Mouse (Mus musculus) heart, postnatal 4 days (tissue): ENCODE results near the gene Rrm2. TPM values are rescaled to one million over a fixed set of nuclear protein-coding genes. Genes with fewer than 3 reads are reported as not detected.
A peak's percentile ranks its signal among the peaks of the same experiment; 100 is the strongest.
"Not testable (repeated sequence)": the region's sequence is repeated elsewhere in the genome, so short reads cannot be mapped to it uniquely, and the experiment has no call there.

Source experiments
- DNase-seq: peaks from one replicate; pipeline ENCODE4 v3.0.0; 2021
- total RNA-seq, 2 experiments: library from RNA; stranded (reverse); gene quantifications; 2 replicates each; pipeline ENCODE4 v1.2.3; 2021

The Rrm2 gene
- 100 to 1,000 TPM; 166 to 174 TPM for total RNA-seq

DNA sequence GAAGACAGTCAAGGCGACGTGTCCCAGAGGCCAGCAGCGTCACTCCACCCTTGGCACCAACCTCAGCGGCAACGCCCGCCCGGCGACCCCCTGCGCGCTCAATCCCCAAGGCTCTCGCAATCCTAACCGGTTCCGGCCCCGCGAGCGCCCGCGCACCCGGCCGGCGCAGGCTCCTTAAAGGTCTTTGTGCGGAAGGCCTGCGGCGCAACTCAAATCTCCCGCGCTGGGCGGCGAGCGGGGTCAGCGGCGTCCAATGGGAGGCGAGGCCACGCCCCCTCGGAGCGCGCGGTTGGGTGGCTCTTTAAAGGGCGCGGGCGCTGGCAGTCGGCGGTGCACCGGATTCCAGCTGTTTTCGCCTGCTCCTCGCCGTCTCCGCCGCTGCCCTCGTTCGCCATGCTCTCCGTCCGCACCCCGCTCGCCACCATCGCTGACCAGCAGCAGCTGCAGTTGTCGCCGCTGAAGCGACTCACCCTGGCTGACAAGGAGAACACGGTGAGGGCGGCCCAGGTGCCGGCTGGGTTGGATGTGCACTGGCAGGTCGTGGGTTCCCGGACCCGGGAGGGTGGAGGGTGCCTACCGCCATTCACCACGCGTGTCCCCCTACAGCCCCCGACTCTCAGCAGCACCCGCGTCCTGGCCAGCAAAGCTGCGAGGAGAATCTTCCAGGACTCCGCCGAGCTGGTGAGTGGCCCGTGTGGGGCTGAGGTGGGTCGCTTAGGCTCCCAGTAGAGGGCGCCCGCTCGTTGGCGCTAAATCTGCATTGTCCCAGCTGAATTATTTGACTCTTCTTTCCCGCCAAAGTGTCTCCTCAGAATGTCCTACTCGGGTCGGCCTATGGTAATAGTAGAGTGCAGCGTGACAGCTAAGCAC is at the start of gene Rrm2:
Gene Rrm2, plus strand, starts transcription at position 288 of the 870 bp plus-strand sequence.
- peak; percentile 97 for DNase-seq

DNA sequence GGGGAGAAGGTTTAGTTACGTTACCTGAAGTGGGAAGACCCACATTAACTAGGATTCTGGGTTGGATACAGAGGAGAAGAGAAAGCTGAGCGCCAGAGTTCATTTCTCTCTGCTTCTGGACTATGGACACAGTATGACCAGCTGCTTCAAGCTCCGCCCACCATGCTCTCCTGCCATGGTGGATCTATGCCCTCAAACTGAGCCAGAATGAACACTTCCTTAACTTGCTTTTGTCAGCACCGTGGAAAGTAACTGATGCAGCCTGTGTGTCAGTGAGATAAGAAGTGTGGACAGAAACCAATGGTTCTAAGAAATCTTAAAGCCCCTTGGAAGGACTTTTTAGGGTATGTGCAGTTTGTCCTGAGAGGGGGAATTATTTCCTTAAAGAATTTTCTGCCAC is 49.0 kb upstream of the Rrm2 start:
- DNase-seq, result no peak

DNA sequence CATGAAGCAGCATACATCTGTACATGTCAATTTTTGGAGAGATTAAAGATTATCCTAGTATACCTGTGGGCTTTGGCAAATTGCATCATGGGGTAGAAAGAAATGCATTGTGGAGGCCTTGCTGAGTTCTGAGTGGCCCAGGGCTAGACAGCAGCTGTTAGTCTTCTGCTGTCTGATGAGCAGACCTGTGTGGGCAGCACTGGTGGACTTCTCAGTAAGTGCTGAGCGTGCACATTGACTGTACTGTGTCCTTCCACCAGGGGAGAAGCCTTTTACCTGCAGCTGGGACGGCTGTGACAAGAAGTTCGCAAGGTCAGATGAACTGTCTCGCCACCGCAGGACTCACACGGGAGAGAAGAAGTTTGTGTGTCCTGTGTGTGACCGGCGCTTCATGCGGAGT is 48.1 kb upstream of the Rrm2 start:
- DNase-seq, result no peak

- peak; percentile 53 for DNase-seq
Measured at GRCm38 (mm10) chr12:24661100-24661499, 46.9 kb upstream of the Rrm2 start.

- DNase-seq, result no peak
Measured at GRCm38 (mm10) chr12:24662131-24662530, 45.9 kb upstream of the Rrm2 start.

DNA sequence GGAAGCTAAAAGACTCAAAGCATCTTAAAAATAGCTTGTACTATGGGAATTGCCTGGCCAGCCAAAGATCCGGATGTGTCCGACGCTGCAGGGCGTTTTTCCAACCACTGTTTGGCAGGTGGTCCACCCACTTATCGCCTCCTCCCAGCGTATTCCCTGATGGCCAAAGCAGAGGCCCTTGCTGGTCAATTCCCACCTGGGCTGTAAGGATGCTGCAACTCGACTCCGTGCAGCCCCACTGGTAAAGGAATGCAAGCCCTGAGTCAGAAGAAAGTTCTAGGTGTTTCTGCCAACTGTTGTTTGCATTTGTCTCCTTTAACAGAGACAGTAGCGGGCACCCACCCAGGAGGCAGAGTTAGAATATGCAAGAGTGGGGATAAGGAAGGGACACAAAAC is 27.9 kb upstream of the Rrm2 start:
- peak; percentile 57 for DNase-seq

DNA sequence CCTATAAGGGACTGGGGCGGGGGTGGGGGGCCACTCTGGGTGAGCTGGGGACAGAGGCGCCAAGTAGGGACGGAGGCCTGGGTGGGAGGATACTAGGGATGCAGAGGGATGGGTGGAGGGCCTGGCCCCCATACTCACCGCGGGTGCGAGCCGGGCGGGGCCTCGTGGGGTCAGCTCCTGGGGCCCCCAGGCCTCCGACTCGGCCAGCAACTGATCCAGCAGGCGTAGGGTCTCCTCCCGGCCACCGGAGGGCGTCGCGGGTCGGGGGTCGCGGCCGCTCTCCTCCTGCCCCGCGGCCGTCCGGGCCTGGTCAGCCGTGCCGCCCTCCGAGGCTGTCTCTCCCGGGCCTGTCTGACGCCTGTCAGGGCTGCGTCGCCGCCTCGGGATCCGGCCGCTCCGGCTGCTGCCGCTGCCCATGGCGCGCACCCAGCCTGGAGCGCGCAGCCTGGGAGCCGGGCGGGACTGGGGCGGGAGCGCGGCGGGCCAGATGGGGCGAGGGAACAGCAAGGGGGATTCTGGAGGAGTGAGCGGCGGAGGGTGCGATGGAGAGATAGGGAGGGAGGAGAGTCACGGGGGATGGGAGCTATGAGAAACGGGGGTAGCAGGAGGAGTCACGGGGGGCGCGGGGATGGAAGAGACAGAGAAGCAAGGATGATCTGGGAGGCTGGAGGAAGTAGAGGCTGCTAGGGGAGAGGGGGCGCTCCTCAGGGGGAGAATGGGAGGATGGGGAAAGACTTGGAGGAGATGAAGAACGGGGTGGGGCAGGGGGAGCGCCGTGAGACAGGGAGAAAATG is 27.4 kb upstream of the Rrm2 start:
- peak; percentile 59 for DNase-seq

DNA sequence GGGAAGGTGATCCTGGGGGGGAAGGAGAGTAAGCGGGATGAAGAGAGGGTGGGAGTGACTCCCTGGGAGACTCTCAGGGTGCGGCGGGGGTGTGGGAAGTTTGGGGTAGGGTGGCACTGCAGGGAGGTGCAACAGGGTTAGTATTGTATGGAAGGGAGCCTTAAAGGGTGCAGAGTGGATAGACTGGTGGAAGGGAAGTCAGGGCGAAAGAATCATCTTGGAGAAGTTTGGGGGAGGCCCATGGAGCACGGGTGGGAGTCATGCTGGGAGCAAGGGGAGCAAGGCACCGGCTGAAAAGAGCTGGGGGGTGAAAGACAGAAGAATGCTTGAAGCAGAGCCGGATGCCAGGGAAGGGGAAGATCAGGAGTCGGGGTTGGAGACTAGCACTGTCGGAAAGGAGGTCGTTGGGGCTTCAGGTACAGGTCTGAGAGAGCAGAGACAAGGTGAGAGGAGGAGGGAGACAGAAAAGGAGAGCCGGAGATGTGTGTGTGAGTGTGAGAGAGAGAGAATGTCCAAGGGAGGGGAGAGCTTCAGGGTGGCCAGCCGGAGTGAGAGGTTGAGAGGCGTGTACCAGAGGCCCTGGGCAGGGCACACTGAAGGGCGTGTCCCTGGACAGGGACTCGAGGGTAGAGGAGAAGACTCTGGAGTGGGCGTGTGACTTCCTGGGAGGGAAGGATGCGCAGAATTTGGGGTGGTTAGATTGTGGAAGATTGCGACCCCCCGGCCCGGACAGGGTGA is 26.6 kb upstream of the Rrm2 start, which contains the start of gene Cys1:
Gene Cys1, minus strand, starts transcription at position 528 of the 738 bp plus-strand sequence.
- peak; percentile 27 for DNase-seq

DNA sequence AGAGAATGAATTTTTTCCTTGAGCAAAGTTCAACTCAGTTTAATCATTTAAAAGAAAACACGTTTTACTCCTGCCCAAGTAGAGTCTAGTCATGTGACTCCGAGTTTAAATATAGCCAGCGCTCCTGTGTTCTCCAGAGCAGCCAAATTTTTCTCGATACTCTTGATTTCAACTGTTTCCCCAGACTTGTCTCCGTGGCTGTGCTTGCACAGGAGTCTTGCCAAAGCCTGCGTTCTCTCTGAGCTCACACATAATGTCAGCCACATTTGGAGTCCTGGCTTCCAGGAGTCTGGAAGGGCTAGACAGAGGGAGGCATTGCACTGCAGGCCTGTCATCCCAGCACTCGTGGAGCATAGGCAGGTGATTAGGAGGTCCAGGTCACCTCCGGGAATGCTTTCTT is 25.5 kb upstream of the Rrm2 start:
- peak; percentile 46 for DNase-seq

DNA sequence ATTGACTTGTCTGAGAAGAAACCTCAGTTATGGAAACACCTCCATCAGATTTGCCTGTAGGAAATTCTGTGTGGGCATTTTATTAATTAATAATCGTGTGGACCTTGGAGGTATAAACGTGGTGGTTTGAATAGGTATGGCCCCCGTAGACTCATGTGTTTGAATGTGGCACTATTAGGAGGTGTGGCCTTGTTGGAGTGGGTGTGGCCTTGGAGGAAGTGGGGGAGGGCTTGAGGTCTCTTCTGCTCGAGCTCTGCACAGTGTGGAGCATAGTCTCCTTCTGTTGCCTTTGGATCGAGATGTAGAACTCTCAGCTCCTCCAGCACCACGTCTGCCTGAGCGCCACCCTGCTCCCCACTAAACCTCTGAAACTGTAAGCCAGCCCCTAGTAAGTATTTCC is 24.6 kb upstream of the Rrm2 start:
- no peak for DNase-seq

- no peak for DNase-seq
Measured at GRCm38 (mm10) chr12:24686038-24686695, 21.9 kb upstream of the Rrm2 start.

- DNase-seq, result no peak
Measured at GRCm38 (mm10) chr12:24686696-24687346, 21.2 kb upstream of the Rrm2 start.

DNA sequence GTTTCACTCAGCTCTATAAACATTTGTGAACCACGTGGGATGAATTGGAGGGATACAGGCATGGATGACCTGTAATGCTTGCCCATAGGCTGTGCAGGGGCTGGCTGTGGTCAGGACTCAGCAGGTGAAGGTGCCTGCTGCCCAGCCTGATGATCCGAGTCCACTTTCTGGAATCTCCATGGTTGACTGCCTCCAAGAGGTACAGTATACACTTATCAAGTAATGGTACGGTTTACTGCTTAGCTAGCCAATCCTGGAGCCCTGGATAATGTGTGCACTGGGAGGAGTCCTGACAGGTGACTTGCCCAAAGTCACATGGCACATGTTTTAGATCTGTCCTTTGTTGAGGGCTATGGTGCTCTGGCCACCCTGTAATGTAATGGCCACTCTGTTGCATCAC is 17.7 kb upstream of the Rrm2 start:
- no peak for DNase-seq

- peak; percentile 94 for DNase-seq
Measured at GRCm38 (mm10) chr12:24696500-24697483, 11.2 kb upstream of the Rrm2 start.

- DNase-seq, result no peak
Measured at GRCm38 (mm10) chr12:24697484-24698204, 10.4 kb upstream of the Rrm2 start.

DNA sequence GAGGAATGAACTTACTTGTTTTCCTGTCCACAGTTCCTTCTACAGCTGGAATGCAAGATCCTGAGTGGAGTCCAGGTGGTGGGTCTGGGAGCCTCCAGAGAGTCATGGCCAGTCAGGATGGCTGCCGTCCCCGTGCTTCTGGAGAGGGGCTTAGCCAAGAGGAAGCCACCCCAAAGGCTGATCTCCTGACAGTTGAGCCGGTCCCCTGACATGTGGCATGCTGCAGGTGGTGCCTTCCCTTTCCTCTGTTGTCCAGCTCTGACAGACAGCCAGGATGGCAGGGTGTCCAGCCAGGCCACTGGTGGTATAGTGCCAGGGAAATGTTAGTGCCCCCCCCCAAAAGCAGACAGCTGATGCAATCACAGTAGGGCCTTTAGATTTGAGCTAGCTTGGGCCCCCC is 9.5 kb upstream of the Rrm2 start:
- DNase-seq, result no peak

GRCm38 (mm10) chr12:24699578-24699977 is 8.5 kb upstream of the Rrm2 start:
- no peak for DNase-seq

GRCm38 (mm10) chr12:24701621-24702020 is 6.4 kb upstream of the Rrm2 start:
- not testable (repeated sequence) for DNase-seq

DNA sequence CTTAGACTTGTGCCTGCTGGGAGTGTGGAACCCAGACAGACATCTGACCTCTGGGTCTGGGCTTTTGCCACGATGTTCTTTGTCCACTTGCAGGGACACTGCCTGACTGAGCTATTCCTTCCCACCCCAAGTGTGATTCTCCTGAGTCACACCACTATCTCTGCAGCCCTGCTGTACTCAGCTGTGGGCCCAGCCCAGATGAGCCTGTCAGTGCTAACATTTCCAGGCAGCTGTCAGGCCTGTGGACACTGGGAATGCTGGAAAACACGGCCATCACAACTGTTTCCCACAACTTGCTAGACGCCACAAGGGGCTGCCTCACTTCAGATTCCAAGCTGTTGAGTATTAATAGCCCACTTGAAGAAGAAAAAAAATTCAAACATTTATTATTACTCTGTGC is 5.0 kb upstream of the Rrm2 start:
- DNase-seq, result no peak
